Mouse (Mus musculus) liver, adult 2 months (tissue): ENCODE results near the gene Clgn.

Experiments
- CTCF ChIP-seq: fragments of 200-500 bp; IDR thresholded peaks from 2 replicates; pipeline ENCODE4 v1.5.1; 2011; ENCODE audit warnings: low read depth, low read length, control low read depth
- POLR2A ChIP-seq: fragments of 200-500 bp; IDR thresholded peaks from 2 replicates; pipeline ENCODE4 v1.6.1; 2011; ENCODE audit warnings: low read length, control low read depth; ENCODE audit not compliant: insufficient read depth; ENCODE audit errors: extremely low read depth

GRCm38 (mm10) chr8:83459606-83460005 is 69.9 kb downstream of the Clgn start:
- TF ChIP-seq POLR2A (no peak), CTCF (no peak)
